Comparison of ENCODE assay signal across 7 mouse cellular contexts in genomic region chr12:112723028-112723330, GRCm38 (mm10). TPM values are rescaled to one million over a fixed set of nuclear protein-coding genes. Genes with fewer than 3 reads are reported as not detected.
DNase-seq lines count a peak whose midpoint lies in the region; ATAC-seq and TF ChIP-seq lines count a peak whose summit lies in the region.

No protein-coding gene starts in this region.

- TF ChIP-seq CTCF in small intestine, adult 2 months (IDR thresholded peaks at IDR 0.05; ENCODE audit: extremely low read depth, insufficient read length, insufficient replicate concordance, low read depth, low read length): no peak

- peak overlapping the region; percentile 74 for H3K4me3 ChIP-seq in lung, embryonic 16.5 days (ENCODE audit: low read length)
- peak overlapping the region; percentile 79 for H3K4me3 ChIP-seq in forebrain, embryonic 14.5 days (ENCODE audit: low read depth, low read length)
- peak overlapping the region; percentile 86 for H3K4me3 ChIP-seq in limb, embryonic 14.5 days (replicated peaks; ENCODE audit: low read length)
- peak overlapping the region; percentile 99 for H3K4me3 ChIP-seq in small intestine, adult 2 months (ENCODE audit: low read depth, low read length)

- H3K9ac ChIP-seq in lung, embryonic 16.5 days (ENCODE audit: low read length): peak overlapping the region; percentile 79
- peak overlapping the region; percentile 86 for H3K9ac ChIP-seq in forebrain, embryonic 14.5 days (ENCODE audit: low read length)
- peak overlapping the region; percentile 85 for H3K9ac ChIP-seq in limb, embryonic 14.5 days (ENCODE audit: low read depth, low read length, severe bottlenecking)

- WGBS in lung, embryonic 16.5 days: 5% methylated on average over 4 of the region's 5 CpGs
- 3% methylated on average over 5 of the region's 5 CpGs for WGBS in forebrain, embryonic 14.5 days
- WGBS in limb, embryonic 14.5 days: 8% methylated on average over 4 of the region's 5 CpGs
- 11% methylated on average over 5 of the region's 5 CpGs for WGBS in small intestine, adult 2 months

- peak overlapping the region; percentile 89; the same call in 1 of the 2 replicates for H3K27ac ChIP-seq in lung, embryonic 16.5 days (ENCODE audit: low read length)
- H3K27ac ChIP-seq in forebrain, embryonic 14.5 days (ENCODE audit: low read depth, low read length): no peak overlapping the region
- H3K27ac ChIP-seq in limb, embryonic 14.5 days (replicated peaks; ENCODE audit: low read depth, low read length): no peak overlapping the region
- peak overlapping the region; percentile 70 for H3K27ac ChIP-seq in small intestine, adult 2 months (ENCODE audit: insufficient read depth, low read depth, low read length)

- peak overlapping the region; percentile 88 for H3K4me2 ChIP-seq in lung, embryonic 16.5 days (ENCODE audit: low read depth, low read length)
- peak overlapping the region; percentile 92 for H3K4me2 ChIP-seq in forebrain, embryonic 14.5 days (ENCODE audit: low read length)
- H3K4me2 ChIP-seq in limb, embryonic 14.5 days (replicated peaks; ENCODE audit: low read depth, low read length, severe bottlenecking): peak overlapping the region; percentile 85

- ATAC-seq in lung, embryonic 16.5 days (ENCODE audit: low read depth): no peak
- ATAC-seq in forebrain, embryonic 14.5 days: peak; percentile 15; the same call in 1 of the 2 replicates
- no peak for ATAC-seq in limb, embryonic 14.5 days (ENCODE audit: low FRiP score, low read depth)

- no peaks in the 10 kb centered on the region for H3K9me3 ChIP-seq in lung, embryonic 16.5 days (ENCODE audit: control insufficient read depth, low read length)
- H3K9me3 ChIP-seq in forebrain, embryonic 14.5 days (replicated peaks; ENCODE audit: control insufficient read depth, low read length): no peaks in the 10 kb centered on the region
- H3K9me3 ChIP-seq in limb, embryonic 14.5 days (ENCODE audit: control insufficient read depth, low read length): no peaks in the 10 kb centered on the region

- no peak for DNase-seq in lung, postnatal 4 days
- DNase-seq in forebrain, embryonic 14.5 days (ENCODE audit: low spot score): no peak
- no peak for DNase-seq in limb, embryonic 14.5 days (ENCODE audit: low spot score)
- no peak for DNase-seq in adrenal gland, postnatal 10 days
- DNase-seq in right cerebral cortex, postnatal 10 days (ENCODE audit: low spot score in 2 of 2): no peak

- peaks cover 17% of the 10 kb centered on the region for H3K4me1 ChIP-seq in lung, embryonic 16.5 days (replicated peaks; ENCODE audit: control insufficient read depth, insufficient read depth, low read length)
- peaks cover 8% of the 10 kb centered on the region; the same call in 1 of the 2 replicates for H3K4me1 ChIP-seq in forebrain, embryonic 14.5 days (ENCODE audit: control insufficient read depth, insufficient read depth, low read length)
- H3K4me1 ChIP-seq in limb, embryonic 14.5 days (ENCODE audit: control insufficient read depth, insufficient read depth, low read length): peaks cover 17% of the 10 kb centered on the region; the same call in 1 of the 2 replicates
- peaks cover 15% of the 10 kb centered on the region for H3K4me1 ChIP-seq in small intestine, adult 2 months (ENCODE audit: control insufficient read depth, insufficient read depth, insufficient read length, low read length)

- peaks cover 5% of the 10 kb centered on the region; the same call in 1 of the 2 replicates for H3K27me3 ChIP-seq in lung, embryonic 16.5 days (ENCODE audit: control insufficient read depth, insufficient read depth, low read depth, low read length)
- no peaks in the 10 kb centered on the region for H3K27me3 ChIP-seq in forebrain, embryonic 14.5 days (replicated peaks; ENCODE audit: control insufficient read depth, insufficient read depth, low read length)
- no peaks in the 10 kb centered on the region for H3K27me3 ChIP-seq in limb, embryonic 14.5 days (ENCODE audit: control insufficient read depth, insufficient read depth, low read length)
- no peaks in the 10 kb centered on the region for H3K27me3 ChIP-seq in small intestine, adult 2 months (ENCODE audit: control insufficient read depth, insufficient read depth, low read length)

- no peak for TF ChIP-seq POLR2A in limb, embryonic 14.5 days (IDR thresholded peaks at IDR 0.05; ENCODE audit: borderline replicate concordance, extremely low read depth, insufficient read depth, insufficient read length)
- no peak for TF ChIP-seq POLR2A in small intestine, adult 2 months (IDR thresholded peaks at IDR 0.05; ENCODE audit: low read depth, low read length)

- H3K36me3 ChIP-seq in lung, embryonic 16.5 days (ENCODE audit: control insufficient read depth, insufficient read depth, low read length): no peaks in the 10 kb centered on the region
- peaks cover 13% of the 10 kb centered on the region; the same call in 1 of the 2 replicates for H3K36me3 ChIP-seq in forebrain, embryonic 14.5 days (ENCODE audit: control insufficient read depth, insufficient read depth, low read length)
- peaks cover 17% of the 10 kb centered on the region for H3K36me3 ChIP-seq in limb, embryonic 14.5 days (ENCODE audit: control insufficient read depth, insufficient read depth, low read length)
- H3K36me3 ChIP-seq in small intestine, adult 2 months (ENCODE audit: control insufficient read depth, insufficient read depth, low read length): peaks cover 16% of the 10 kb centered on the region

RNA-seq across cellular contexts. Expression of gene Cep170b, which starts 2.7 kb away (rescaled TPM):
- 13.5 and 15.8 TPM in 2 replicates for polyA plus RNA-seq in lung, embryonic 16.5 days (2015; fragmentation: Nextera tagmentation; extraction: Ambion mirVana)
- 10.3 and 15.7 TPM in 2 replicates for polyA plus RNA-seq in forebrain, embryonic 14.5 days (2014; fragmentation: Nextera tagmentation; extraction: Ambion mirVana)
- polyA plus RNA-seq in limb, embryonic 14.5 days (2012; rRNA removed): 30.1 and 36.9 TPM in 2 replicates
- 21.3 and 23.6 TPM in 2 replicates for polyA plus RNA-seq in limb, embryonic 14.5 days (2014; fragmentation: Nextera tagmentation; extraction: Ambion mirVana)
- polyA plus RNA-seq in small intestine, adult 2 months (2012; rRNA removed): 59.3 and 99.3 TPM in 2 replicates
- total RNA-seq in adrenal gland, postnatal 10 days (2021): 10 to 100 TPM; 28.8 to 29.6 TPM

RNA-seq across cellular contexts. Expression of gene Pld4, which starts 37.5 kb away (rescaled TPM):
- 15.0 and 20.3 TPM in 2 replicates for polyA plus RNA-seq in lung, embryonic 16.5 days (2015; fragmentation: Nextera tagmentation; extraction: Ambion mirVana)
- 5.9 and 7.0 TPM in 2 replicates for polyA plus RNA-seq in forebrain, embryonic 14.5 days (2014; fragmentation: Nextera tagmentation; extraction: Ambion mirVana)
- 15.7 and 16.9 TPM in 2 replicates for polyA plus RNA-seq in limb, embryonic 14.5 days (2012; rRNA removed)
- 13.4 and 14.0 TPM in 2 replicates for polyA plus RNA-seq in limb, embryonic 14.5 days (2014; fragmentation: Nextera tagmentation; extraction: Ambion mirVana)
- 21.8 and 28.2 TPM in 2 replicates for polyA plus RNA-seq in small intestine, adult 2 months (2012; rRNA removed)
- 10 to 100 TPM; 10.8 to 13.4 TPM for total RNA-seq in adrenal gland, postnatal 10 days (2021)

RNA-seq across cellular contexts. Expression of gene Zbtb42, which starts 44.4 kb away (rescaled TPM):
- polyA plus RNA-seq in lung, embryonic 16.5 days (2015; fragmentation: Nextera tagmentation; extraction: Ambion mirVana): 11.1 and 11.3 TPM in 2 replicates
- polyA plus RNA-seq in forebrain, embryonic 14.5 days (2014; fragmentation: Nextera tagmentation; extraction: Ambion mirVana): 1.0 and 1.8 TPM in 2 replicates
- 2.5 and 3.3 TPM in 2 replicates for polyA plus RNA-seq in limb, embryonic 14.5 days (2012; rRNA removed)
- 1.9 and 2.5 TPM in 2 replicates for polyA plus RNA-seq in limb, embryonic 14.5 days (2014; fragmentation: Nextera tagmentation; extraction: Ambion mirVana)
- 27.7 and 32.8 TPM in 2 replicates for polyA plus RNA-seq in small intestine, adult 2 months (2012; rRNA removed)
- total RNA-seq in adrenal gland, postnatal 10 days (2021): 1 to 10 TPM; 3.9 to 5.5 TPM

RNA-seq across cellular contexts. Expression of gene Akt1, which starts 48.3 kb away (rescaled TPM):
- polyA plus RNA-seq in lung, embryonic 16.5 days (2015; fragmentation: Nextera tagmentation; extraction: Ambion mirVana): 42.4 and 43.5 TPM in 2 replicates
- polyA plus RNA-seq in forebrain, embryonic 14.5 days (2014; fragmentation: Nextera tagmentation; extraction: Ambion mirVana): 61.7 and 65.4 TPM in 2 replicates
- polyA plus RNA-seq in limb, embryonic 14.5 days (2012; rRNA removed): 305 and 332 TPM in 2 replicates
- 148 and 181 TPM in 2 replicates for polyA plus RNA-seq in limb, embryonic 14.5 days (2014; fragmentation: Nextera tagmentation; extraction: Ambion mirVana)
- 79.0 and 88.7 TPM in 2 replicates for polyA plus RNA-seq in small intestine, adult 2 months (2012; rRNA removed)
- 100 to 1,000 TPM; 210 to 252 TPM for total RNA-seq in adrenal gland, postnatal 10 days (2021)

Comparison
In these comparisons a context has a peak if more than half of its experiments do, and no peak if none do; other contexts are left out.
1. H3K27ac ChIP-seq: peak in lung, embryonic 16.5 days (single experiment) and small intestine, adult 2 months (single experiment); none in forebrain, embryonic 14.5 days (single experiment) and limb, embryonic 14.5 days (single experiment).
2. Peak in every context shown above with its lines, with median percentiles within 50 percentile points of each other: H3K4me2 ChIP-seq, H3K4me3 ChIP-seq and H3K9ac ChIP-seq.